Mouse (Mus musculus) embryo, embryonic 10 days (tissue): Measurements from ENCODE around the gene Cytip.

Experiments
- DNase-seq: peaks from one replicate; pipeline ENCODE4 v3.0.0-alpha.2; 2015; ENCODE audit warnings: low spot score

Gene Cytip

GRCm38 (mm10) chr2:58195346-58195745 lies at the start of gene Cytip:
TSS of gene Cytip (minus strand) at chr2:58195532.
- DNase-seq = no peak

GRCm38 (mm10) chr2:58240639-58241038 lies 45.3 kb upstream of the Cytip start:
- DNase-seq = no peak

GRCm38 (mm10) chr2:58237487-58237886 lies 42.2 kb upstream of the Cytip start:
- DNase-seq = no peak

- peak; percentile 71 for DNase-seq
These were observed 4.1 kb upstream of the Cytip start for GRCm38 (mm10) chr2:58199442-58199841.

DNA sequence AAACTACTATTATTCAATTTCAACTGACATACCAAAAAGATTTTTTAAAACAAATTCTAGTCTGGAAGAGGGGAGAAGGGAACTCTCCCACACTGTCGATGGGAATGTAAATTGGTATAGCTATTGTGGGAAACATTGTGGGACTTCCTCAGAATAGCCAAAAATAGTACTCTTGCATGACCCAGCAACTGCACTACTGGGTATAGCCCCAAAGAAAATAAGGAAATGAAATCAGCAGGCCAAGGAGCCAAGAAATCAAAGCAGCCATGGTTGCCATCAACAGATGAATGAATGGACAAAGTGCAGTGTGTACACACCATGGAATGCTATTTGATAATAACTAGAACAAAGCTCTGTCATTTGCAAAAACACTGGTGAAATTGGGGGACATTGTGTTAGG lies 1.5 kb upstream of the Cytip start:
- no peak for DNase-seq

- no peak for DNase-seq
These were observed 763 bp downstream of the Cytip start for GRCm38 (mm10) chr2:58194422-58195115.

DNA sequence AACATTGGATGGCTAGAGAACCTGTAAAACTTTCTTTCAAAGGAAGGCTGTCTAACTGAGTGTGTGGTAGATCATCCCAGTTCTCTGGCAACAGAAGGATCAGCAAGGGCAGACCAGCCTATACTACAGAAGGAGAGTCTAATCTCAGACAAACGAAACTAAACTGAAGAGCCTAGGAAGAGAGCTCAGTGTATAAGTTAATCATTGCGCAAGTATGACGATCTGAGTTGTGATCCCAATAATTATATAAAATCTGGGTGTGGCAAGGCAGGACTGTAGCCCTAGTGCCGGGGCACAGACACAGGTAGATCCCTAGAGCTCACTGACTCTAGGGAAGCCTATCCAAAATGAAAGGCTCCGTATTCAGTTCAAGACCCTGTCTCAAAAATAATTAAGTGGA lies 3.2 kb downstream of the Cytip start:
- no peak for DNase-seq

DNA sequence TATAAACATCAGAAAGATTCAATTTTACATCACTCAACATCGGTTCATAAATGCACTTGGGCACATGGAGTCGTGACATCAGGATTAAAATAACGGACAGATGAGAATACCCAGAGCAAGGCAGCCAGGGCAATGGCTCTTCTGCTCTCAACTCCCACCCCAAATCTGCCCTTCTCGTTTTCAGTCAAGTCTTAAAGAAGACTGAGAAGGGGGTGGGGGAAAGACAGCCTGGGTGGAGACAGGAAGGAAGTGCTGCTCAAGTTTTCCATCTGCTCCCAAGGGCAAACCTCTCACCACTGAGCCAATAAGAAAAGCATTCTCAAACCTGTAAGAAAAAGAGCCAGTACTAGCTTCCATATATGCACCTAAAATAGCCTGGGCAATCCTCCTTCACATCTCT lies 5.8 kb downstream of the Cytip start:
- DNase-seq = no peak

DNA sequence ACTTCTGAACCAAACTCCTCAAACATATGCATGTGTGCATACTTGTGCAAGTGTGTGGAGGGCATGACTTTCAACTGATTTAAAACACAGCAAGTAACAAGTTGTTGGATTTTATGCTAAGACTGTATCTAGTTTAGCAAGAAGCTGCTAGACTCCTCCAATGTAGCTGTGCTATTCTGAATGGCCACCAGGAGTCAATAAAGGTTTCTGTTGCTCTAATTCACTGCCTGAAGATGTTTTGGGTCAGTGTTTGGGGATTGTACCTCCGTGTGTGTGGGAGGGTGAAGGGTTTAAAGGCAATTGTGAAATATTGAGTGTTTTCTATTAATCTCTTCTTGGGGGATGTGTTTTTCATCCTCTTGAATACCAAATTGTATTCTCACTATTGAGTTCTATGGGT lies 6.4 kb downstream of the Cytip start:
- no peak for DNase-seq

DNA sequence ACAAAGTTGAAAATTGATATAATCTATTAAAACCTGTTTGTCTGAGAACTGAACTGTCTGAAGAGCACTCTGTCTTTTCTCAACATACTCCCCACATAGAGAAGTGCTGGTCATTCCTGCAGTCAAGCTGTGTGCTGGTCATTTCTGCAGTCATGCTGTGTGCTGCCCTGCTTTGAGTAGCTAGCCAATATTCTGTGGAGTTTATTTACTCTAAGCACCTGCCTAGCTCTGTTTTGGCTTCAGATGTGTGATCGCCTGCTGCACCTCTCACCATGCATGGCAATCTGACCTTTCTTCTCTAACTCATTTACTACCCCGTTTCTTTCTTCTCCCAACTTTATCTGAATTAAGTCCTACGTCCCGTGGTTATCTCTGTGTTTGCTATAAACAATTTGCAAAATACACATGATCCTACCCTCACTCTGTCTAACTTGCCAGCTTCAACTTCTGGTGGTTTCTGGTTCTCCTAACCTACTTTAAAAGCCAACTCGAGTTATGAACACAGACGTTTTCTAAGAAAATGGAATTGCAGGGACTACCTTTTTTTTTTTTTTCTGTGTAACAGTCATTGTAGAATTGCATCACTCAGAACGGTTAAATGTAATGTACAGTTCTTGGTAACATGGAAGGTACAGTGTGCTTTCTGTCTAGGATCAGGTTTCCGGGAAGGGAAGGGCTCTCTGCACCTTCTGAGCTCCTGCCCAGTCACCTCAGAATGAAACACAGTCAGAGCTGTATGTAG lies 7.9 kb downstream of the Cytip start:
- no peak for DNase-seq

GRCm38 (mm10) chr2:58184197-58184596 lies 11.1 kb downstream of the Cytip start:
- no peak for DNase-seq

DNA sequence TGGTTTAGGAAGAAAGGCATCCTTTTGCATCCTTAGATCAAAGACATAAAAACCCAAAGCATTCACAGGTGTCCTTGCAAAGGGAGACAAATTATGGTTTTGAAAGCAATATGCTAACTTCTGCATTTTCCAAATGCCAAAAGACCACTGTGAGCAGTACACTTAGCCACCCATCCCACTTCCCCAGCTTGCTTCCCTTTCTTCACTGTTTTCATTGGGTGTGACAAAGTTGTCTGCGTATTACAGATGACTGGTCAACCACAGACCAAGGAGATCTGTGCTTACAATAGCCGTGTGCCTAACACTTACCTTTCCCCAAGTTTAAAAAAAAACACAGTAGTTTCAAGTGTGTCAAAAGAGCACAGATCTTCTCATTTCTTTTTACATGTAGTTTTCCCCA lies 11.7 kb downstream of the Cytip start:
- no peak for DNase-seq

GRCm38 (mm10) chr2:58180776-58181175 lies 14.6 kb downstream of the Cytip start:
- no peak for DNase-seq

GRCm38 (mm10) chr2:58179056-58179455 lies 16.3 kb downstream of the Cytip start:
- no peak for DNase-seq

- DNase-seq = no peak
These were observed 19.7 kb downstream of the Cytip start for GRCm38 (mm10) chr2:58175392-58176291.

DNA sequence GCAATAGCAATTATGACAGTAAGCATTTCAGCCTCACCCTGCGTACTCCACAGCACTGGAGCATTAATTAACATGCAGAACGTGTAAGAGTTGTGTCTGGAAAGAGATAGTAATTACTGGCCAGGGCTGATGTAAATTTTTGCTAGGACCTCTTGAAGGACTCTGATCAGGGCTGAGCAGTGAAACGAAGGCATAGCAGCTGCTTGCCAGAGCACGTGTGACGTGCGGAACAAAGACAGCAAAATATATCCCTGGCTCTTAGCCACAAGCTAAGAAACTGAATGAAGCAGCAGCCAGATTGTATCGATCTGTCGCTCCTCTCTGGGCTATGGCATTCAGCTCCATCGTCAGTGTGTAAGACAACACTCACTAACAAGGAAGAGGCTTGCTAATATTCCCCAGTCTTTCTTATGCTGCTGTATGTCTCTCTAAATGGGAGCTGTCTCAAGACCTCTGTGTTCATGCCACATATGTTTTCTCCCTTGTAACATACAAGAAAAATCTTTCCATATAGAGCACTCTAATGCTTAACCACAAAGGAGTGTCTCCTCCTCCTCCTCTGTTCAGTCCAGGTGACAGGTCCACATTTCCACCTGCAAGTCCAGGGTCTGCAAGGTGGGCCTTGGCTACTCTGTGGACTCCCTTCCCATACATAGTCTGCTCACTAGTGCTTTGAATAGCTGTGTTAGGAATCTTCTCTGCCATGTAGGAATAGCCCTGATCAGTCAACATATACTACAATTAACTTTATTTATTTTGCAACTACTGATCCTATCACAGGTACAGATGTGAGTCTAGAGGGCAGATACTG lies 20.7 kb downstream of the Cytip start:
- DNase-seq = no peak

- no peak for DNase-seq
These were observed 22.4 kb downstream of the Cytip start for GRCm38 (mm10) chr2:58172963-58173362.

DNA sequence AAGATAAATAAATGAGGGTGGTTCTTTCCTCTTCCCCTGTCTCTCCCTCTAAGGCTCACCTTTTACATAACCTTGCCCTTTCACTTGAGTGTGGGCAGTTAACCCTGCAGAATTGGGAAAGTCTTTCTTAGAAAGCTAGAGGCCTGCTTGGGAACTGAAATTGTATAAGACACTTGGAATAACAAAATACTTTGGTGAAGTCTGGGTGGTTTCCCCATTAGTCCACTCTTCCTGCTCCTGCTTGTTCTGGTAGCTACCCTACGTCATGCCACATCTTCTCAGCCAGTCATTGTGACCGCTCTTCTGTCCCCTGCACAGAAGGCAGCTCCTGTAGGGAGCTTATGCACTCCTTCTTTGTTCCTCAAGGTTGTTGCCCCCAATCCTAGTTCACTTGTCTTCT lies 26.2 kb downstream of the Cytip start:
- no peak for DNase-seq

- DNase-seq = no peak
These were observed 27.7 kb downstream of the Cytip start for GRCm38 (mm10) chr2:58167654-58168053.

DNA sequence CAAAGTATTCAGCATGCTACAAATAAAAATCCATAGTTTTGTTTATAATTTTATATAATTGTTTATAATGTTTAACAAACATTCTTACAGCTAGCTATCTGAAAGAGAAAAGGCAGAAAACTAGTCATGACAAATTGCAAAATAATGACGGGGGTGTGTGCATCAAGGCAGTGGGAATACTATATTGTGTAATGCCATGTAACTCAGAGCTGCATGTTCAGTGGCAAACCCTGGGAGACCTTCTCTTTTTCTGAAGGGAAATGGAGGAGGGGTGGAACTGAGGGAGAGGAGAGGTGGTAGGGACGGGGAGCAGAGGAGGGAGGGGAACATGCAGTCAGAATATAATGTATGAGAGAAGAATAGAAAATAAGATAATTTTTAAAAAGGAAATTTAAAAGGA lies 28.6 kb downstream of the Cytip start:
- no peak for DNase-seq

GRCm38 (mm10) chr2:58163457-58164181 lies 31.7 kb downstream of the Cytip start:
- no peak for DNase-seq
